Mouse (Mus musculus) ES-E14 (cell line): ENCODE measurements around the gene Kidins220. TPM values are rescaled to one million over a fixed set of nuclear protein-coding genes. Genes with fewer than 3 reads are reported as not detected.

ENCODE experiments used
- DNase-seq: peaks from one replicate; pipeline ENCODE4 v3.0.0-alpha.2; 2013; ENCODE audit warnings: low read depth, low spot score
- H3K27ac ChIP-seq: 2 replicates; pipeline ENCODE4 v1.5.1; 2012; ENCODE audit warnings: low read depth, mild to moderate bottlenecking, low read length, moderate library complexity, mixed read lengths; ENCODE audit not compliant: poor library complexity, insufficient read depth, severe bottlenecking
- H3K36me3 ChIP-seq: 2 replicates; pipeline ENCODE4 v1.6.1; 2012; ENCODE audit warnings: mild to moderate bottlenecking, low read length, moderate library complexity, mixed read lengths; ENCODE audit not compliant: control insufficient read depth, poor library complexity, insufficient read depth, severe bottlenecking
- H3K4me1 ChIP-seq, 2 experiments: fragments of 150-350 bp in 1 of 2; sonication (generic) in 1 of 2; 2 replicates each; pipeline ENCODE4 v1.6.1; 2012; ENCODE audit warnings: low read length in 2 of 2, mild to moderate bottlenecking in 1 of 2, mixed read lengths in 1 of 2; ENCODE audit not compliant: control insufficient read depth in 2 of 2, insufficient read depth in 2 of 2, poor library complexity in 1 of 2
- H3K4me3 ChIP-seq, 2 experiments: fragments of 150-350 bp in 1 of 2; sonication (generic) in 1 of 2; 2 replicates each; pipeline ENCODE4 v1.5.1; 2012; ENCODE audit warnings: low read length in 2 of 2, low read depth in 1 of 2, mild to moderate bottlenecking in 1 of 2, mixed read lengths in 1 of 2; ENCODE audit not compliant: insufficient read depth in 1 of 2, poor library complexity in 1 of 2, severe bottlenecking in 1 of 2
- H3K9ac ChIP-seq: 2 replicates; pipeline ENCODE4 v1.6.1; 2012; ENCODE audit warnings: low read depth, mild to moderate bottlenecking, low read length, mixed read lengths; ENCODE audit not compliant: poor library complexity, insufficient read depth, severe bottlenecking
- H3K9me3 ChIP-seq: fragments of 150-350 bp; sonication (generic); 2 replicates; pipeline ENCODE4 v1.6.1; 2012; ENCODE audit warnings: low read depth, mild to moderate bottlenecking, low read length; ENCODE audit not compliant: control insufficient read depth, insufficient read depth
- CHD2 ChIP-seq: IDR thresholded peaks from 2 replicates; pipeline ENCODE4 v1.6.1; 2014; ENCODE audit warnings: mild to moderate bottlenecking, low read depth, low read length, inconsistent platforms
- HCFC1 ChIP-seq: IDR thresholded peaks from 2 replicates; pipeline ENCODE4 v1.6.1; 2012; ENCODE audit warnings: low read length, inconsistent platforms, borderline replicate concordance; ENCODE audit not compliant: insufficient read depth
- MAFK ChIP-seq: IDR thresholded peaks from 2 replicates; pipeline ENCODE4 v1.6.1; 2014; ENCODE audit warnings: mild to moderate bottlenecking, low read depth, low read length, inconsistent platforms; ENCODE audit not compliant: insufficient read depth
- ZC3H11A ChIP-seq: IDR thresholded peaks from 2 replicates; pipeline ENCODE4 v1.6.1; 2012; ENCODE audit warnings: low read depth, mild to moderate bottlenecking, inconsistent platforms, low read length, borderline replicate concordance
- ZNF384 ChIP-seq: IDR thresholded peaks from 2 replicates; pipeline ENCODE4 v1.6.1; 2012; ENCODE audit warnings: low read depth, low read length, inconsistent platforms
- in situ Hi-C, 2 experiments: fragments of 600-800 bp; cut with MboI; formaldehyde crosslinking; loops; one replicate each; pipeline ENCODE4 v1.15.1; 2025; ENCODE audit warnings: low sequenced_read_pairs in 2 of 2, inconsistent platforms in 1 of 2; ENCODE audit not compliant: unreplicated experiment in 2 of 2
- total RNA-seq: library from RNA; depleted of rRNA; stranded (reverse); fragments of 300-350 nt; gene quantifications from 2 replicates; pipeline ENCODE4 v1.2.3, GENCODE M21; 2012

Gene Kidins220
- total RNA-seq, 1 experiment, result 26.1 TPM

DNA sequence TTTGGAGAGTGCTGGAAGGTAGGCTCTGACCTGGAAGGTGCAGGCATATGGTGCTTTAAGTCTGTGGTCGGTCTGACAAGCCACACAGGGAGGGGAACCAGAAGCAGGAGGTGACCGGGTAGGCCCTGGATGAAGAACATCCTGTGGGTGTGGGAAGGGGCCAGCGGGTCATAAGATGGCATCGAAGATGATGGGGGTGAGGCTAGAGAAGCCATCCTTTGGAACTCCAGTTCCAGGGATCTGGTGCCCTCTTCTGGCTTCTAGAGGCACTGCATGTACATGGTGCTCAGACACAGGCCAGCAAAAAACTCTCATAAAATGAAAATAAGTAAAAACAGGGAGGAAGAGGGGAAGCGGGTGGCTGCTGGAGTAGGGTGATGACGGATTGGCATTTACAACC, 22.6 kb upstream of the Kidins220 start:
- TF ChIP-seq ZC3H11A, result peak; percentile 11; the same call in 1 of the 2 replicates
- no peak for TF ChIP-seq CHD2
- TF ChIP-seq HCFC1, result no peak
- no peak for TF ChIP-seq MAFK
- TF ChIP-seq ZNF384, result no peak
- H3K9ac ChIP-seq, result no peak overlapping the region
- H3K4me1 ChIP-seq, result no peaks in the 10 kb centered on the region
- peak; percentile 64 for DNase-seq
- peaks cover 5% of the 10 kb centered on the region; the same call in 1 of the 2 replicates for H3K36me3 ChIP-seq
- no peaks in the 10 kb centered on the region for H3K9me3 ChIP-seq
- no peak overlapping the region for H3K27ac ChIP-seq
- no peak overlapping the region for H3K4me3 ChIP-seq
- in situ Hi-C loops, result loop anchor here in 1 of 2 experiments (10.0 kb wide), 1 partner anchor 237 kb away; no protein-coding TSS in a partner anchor

DNA sequence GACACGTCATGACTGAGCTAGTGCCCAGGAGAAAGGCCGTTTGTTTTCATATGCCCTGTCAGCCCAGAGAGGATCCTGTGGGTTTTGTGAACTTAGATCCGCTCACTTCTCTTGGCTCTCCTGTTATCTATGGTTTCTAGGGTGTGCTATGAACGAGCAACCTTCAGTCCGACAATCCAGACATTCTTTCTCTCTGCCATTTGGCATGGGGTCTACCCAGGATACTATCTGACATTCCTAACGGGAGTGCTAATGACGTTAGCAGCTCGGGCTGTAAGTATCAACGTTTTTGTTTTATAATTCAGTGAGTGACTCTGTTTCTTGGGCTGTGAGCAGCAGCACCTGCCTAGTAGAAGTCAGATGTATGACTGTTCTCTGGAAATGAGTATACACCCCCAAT, 19.6 kb upstream of the Kidins220 start:
- no peak for DNase-seq
- H3K9me3 ChIP-seq, result no peaks in the 10 kb centered on the region
- no peaks in the 10 kb centered on the region for H3K4me1 ChIP-seq
- in situ Hi-C loops, result loop anchor here in 1 of 2 experiments (10.0 kb wide), 1 partner anchor 240 kb away; no protein-coding TSS in a partner anchor
- no peak for TF ChIP-seq CHD2
- TF ChIP-seq MAFK, result no peak
- TF ChIP-seq ZC3H11A, result no peak
- no peak for TF ChIP-seq ZNF384
- TF ChIP-seq HCFC1, result no peak
- H3K36me3 ChIP-seq, result peaks cover 2% of the 10 kb centered on the region; the same call in 1 of the 2 replicates
- H3K9ac ChIP-seq, result no peak overlapping the region
- H3K27ac ChIP-seq, result no peak overlapping the region
- H3K4me3 ChIP-seq, result no peak overlapping the region

DNA sequence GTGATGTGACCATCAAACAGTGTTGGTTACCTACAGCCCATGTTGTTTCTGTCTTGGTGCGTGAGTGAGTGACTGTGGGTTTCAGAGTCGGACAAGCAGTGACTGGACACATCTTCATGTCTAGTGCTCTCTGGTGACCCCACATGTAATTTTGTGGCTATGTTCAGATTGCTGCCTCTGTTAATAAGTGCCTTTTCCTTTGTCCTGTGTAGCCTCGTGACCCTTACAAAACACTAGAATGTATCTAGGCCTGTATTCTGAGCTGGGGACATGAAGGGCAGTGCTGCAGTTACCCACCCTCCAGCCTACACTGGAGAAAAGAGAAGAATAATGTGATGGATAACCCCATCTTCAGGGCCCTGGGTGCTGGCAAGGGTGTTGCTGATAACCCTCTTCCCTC, 16.2 kb upstream of the Kidins220 start:
- Histone ChIP-seq H3K4me3 (no peak overlapping the region), H3K36me3 (no peaks in the 10 kb centered on the region; the same call in 1 of the 2 replicates), H3K9ac (no peak overlapping the region), H3K27ac (no peak overlapping the region), H3K4me1 (peaks cover 0 to 2% of the 10 kb centered on the region in 2 experiments; a peak in 1 of 4 replicates), H3K9me3 (no peaks in the 10 kb centered on the region)
- TF ChIP-seq ZC3H11A (no peak), CHD2 (no peak), MAFK (no peak), ZNF384 (no peak), HCFC1 (no peak)
- no peak for DNase-seq
- in situ Hi-C loops, result loop anchor here in 1 of 2 experiments (10.0 kb wide), 1 partner anchor 244 kb away; no protein-coding TSS in a partner anchor

DNA sequence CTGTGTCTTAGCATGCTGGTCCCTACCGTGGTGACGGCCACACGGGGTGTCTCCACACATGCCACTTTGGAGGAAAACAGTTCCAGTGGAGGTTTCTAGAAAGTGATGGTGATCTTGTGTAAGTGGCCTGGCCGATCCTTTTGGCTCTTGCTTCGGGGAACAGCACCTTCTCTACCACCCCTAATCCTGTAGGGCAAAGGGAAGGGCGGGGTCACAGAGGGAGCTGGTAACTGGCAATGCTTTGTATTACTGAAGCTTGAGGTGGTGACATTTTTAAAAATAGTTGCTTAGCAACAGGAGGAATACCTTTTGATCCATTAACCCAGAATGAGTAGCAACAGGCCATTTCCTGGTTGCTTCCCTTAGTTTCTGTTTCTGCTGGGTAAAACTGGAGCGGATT, 12.9 kb upstream of the Kidins220 start:
- TF ChIP-seq HCFC1 (no peak), CHD2 (no peak), MAFK (no peak), ZC3H11A (no peak), ZNF384 (no peak)
- Histone ChIP-seq H3K4me3 (no peak overlapping the region), H3K4me1 (peaks cover 0 to 4% of the 10 kb centered on the region in 2 experiments; a peak in 1 of 4 replicates), H3K36me3 (no peaks in the 10 kb centered on the region; the same call in 1 of the 2 replicates), H3K27ac (no peak overlapping the region), H3K9me3 (no peaks in the 10 kb centered on the region), H3K9ac (no peak overlapping the region)
- no peak for DNase-seq
- in situ Hi-C loops, result no loop called here

DNA sequence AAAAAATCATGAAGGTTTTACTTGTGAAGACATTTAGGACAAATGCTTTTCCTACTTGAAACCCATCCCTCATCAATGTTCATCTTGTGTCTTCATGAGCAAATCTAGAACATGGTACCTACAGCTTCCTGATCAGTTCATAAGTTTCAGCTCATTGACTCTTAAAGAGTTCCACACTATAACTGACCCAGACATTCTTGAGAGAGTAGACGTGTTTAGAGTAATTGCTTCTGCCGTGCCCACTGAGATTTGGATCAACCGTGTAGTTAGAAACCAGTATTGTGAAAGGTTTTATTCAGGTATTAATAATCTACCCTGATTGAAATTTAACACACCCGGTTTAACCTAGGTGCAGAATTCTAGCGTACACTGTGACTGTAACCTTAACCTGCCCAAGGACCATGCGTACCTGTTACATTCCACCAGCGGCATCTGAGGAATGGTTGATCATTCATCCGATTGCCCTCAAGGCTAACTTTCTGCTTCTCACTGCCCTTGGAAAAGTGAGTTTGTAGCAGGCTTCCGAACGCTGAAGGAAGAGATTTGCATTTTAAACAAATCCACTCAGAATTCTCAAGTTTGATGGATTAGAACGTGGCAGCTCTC, 12.3 kb upstream of the Kidins220 start:
- H3K9me3 ChIP-seq, result no peaks in the 10 kb centered on the region
- no peaks in the 10 kb centered on the region; the same call in 1 of the 2 replicates for H3K36me3 ChIP-seq
- H3K4me1 ChIP-seq, result peaks cover 0 to 4% of the 10 kb centered on the region in 2 experiments; a peak in 1 of 4 replicates
- no peak overlapping the region for H3K27ac ChIP-seq
- TF ChIP-seq HCFC1 (no peak), MAFK (no peak), CHD2 (no peak), ZC3H11A (no peak), ZNF384 (no peak)
- no peak overlapping the region for H3K9ac ChIP-seq
- H3K4me3 ChIP-seq, result no peak overlapping the region
- DNase-seq, result no peak
- in situ Hi-C loops, result no loop called here
